Mouse (Mus musculus) kidney, adult 8-10 months (tissue): ENCODE results near the gene Hoxa5.

Experiments
- DNase-seq, 2 experiments: peaks; one replicate each; pipeline ENCODE4 v3.0.0; 2022

The Hoxa5 gene

GRCm38 (mm10) chr6:52239625-52240388, 35.4 kb upstream of the Hoxa5 start:
- DNase-seq: no peak

- DNase-seq: peak in 1 of 2 experiments; percentile 15
Measured at GRCm38 (mm10) chr6:52238976-52239375, 34.6 kb upstream of the Hoxa5 start.

GRCm38 (mm10) chr6:52238155-52238545, 33.8 kb upstream of the Hoxa5 start:
- peak in 1 of 2 experiments; percentile 30 for DNase-seq

- peak in 1 of 2 experiments; percentile 28 for DNase-seq
Measured at GRCm38 (mm10) chr6:52237346-52238154, 33.2 kb upstream of the Hoxa5 start.

DNA sequence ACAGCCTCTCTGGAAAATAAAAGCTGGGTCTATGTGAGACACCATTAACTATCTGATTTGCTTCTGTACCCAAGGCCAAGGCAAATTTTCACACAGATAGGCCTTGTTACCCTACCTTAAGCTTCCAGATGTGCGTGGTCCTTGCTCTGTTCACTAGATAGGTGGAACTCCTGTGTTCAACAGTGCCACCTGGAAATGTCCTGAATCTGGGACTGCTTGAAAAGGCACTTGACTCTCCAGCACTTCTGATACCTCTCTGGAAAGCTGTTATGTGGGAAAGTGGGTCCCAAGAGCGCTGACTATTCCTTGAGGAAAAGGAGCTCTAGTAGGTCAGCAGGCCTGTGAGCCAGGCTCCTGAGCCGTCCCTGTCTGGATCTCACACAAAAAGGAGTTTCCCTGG, 32.4 kb upstream of the Hoxa5 start:
- DNase-seq: peak in 1 of 2 experiments; percentile 14

DNA sequence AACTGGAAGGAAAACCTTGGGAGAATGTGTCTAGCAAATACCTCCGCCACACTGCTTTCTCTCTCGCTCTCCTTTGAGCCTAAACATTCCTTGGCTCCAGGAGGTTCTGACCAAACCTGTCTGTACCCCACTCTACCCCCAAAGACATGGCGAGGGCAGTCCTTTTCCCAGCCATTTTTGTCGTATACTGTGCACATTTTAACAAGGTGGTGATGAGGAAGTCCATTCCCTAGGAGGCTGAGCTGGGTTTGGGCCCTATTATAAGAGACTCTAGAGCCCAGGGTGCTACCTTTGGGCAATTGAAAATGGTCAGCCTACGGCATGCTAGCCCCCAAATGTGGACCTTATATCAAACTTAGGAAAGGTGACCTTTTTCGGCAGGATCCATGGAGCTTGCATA, 31.5 kb upstream of the Hoxa5 start:
- DNase-seq: no peak

DNA sequence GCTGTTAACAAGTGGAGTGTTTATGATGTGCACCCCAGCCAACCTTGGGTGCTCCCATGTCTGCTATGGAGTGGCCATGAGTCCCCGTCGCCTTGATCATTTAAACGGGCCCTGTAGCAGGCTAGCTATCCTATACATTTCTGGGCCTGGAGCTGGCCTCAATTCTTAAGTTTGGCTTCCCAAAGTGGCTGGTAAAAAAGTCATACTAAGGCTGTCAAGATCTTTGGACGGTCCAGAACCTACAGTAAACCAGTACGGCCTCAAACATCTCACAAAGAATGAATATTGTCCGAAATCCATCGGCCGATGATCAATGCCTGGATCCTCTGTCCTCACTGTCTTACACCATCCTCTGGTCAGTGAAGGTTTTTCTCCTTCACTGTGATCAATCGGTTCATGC, 30.9 kb upstream of the Hoxa5 start:
- no peak for DNase-seq

DNA sequence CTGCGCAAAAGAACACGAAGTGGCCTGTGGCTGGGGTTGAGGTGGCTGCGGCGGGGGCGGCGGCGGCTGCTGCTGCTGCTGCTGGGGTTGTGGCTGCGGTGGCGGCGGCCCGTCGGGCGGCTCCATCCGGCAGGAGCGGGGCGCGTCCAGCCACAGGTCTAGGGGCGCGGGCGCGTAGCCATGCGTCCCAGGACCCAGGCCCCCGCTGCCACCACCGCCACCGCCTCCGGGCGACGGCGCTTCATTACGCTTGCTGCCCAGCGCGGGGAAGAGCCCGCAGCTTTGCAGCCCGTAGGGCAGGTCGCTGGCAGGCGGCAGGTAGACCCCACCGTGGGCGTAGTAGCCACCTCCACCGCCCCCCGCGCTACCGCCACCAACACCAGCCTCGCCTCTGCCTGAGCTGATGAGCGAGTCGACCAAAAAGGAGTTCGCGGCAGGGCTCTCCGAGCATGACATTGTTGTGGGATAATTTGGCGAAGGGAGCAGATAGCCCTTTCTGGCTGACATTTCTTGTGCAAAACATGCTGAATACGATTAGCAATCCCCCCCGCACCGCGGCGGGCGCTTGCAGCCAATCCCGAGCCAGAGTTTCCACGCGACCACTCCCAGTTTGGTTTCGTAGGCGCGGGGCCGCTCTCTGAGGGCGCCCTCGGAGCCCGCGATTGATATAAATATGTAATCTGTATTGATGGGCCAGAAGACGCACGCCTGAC, 30.2 kb upstream of the Hoxa5 start:
- no peak for DNase-seq

- peak; percentile 88 to 90 for DNase-seq
Measured at GRCm38 (mm10) chr6:52233546-52234427, 29.4 kb upstream of the Hoxa5 start.

DNA sequence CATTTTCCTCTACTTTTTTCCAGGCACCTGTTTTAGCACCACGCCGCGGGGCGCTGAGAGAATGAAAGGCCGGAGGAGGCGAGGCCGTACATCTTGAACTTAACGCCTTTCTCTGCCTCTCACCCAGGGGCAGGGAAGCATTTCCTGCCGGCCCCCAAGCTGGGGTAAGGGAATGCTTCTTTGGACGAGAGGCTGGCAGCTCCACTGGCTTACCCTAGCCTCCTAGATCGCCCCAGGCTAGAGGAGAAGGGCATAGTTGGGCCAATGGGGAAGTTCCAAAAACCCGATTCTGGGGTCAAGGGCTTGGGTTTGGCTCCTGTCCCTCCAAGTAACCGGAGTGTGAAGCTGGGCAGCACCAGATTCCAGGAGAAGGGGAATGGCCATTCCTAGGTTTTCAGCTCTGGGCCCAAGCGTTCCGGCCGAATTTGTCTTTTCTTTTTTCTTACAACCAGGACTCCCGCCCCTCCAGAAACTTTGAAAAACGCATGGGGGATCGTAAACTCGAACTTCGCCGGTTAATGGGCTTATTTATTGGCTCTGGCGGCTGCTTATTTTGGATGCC, 28.7 kb upstream of the Hoxa5 start:
- DNase-seq: no peak

- DNase-seq: no peak
Measured at GRCm38 (mm10) chr6:52232568-52232965, 28.2 kb upstream of the Hoxa5 start.

- DNase-seq: peak in 1 of 2 experiments; percentile 67
Measured at GRCm38 (mm10) chr6:52231885-52232567, 27.6 kb upstream of the Hoxa5 start.

GRCm38 (mm10) chr6:52230516-52231165, 26.3 kb upstream of the Hoxa5 start, which contains the start of gene Hoxa9:
TSS of gene Hoxa9 (minus strand) at chr6:52231089.
- DNase-seq: peak in 1 of 2 experiments; percentile 54

GRCm38 (mm10) chr6:52229558-52230416, 25.4 kb upstream of the Hoxa5 start:
- DNase-seq: peak; percentile 83 to 86

DNA sequence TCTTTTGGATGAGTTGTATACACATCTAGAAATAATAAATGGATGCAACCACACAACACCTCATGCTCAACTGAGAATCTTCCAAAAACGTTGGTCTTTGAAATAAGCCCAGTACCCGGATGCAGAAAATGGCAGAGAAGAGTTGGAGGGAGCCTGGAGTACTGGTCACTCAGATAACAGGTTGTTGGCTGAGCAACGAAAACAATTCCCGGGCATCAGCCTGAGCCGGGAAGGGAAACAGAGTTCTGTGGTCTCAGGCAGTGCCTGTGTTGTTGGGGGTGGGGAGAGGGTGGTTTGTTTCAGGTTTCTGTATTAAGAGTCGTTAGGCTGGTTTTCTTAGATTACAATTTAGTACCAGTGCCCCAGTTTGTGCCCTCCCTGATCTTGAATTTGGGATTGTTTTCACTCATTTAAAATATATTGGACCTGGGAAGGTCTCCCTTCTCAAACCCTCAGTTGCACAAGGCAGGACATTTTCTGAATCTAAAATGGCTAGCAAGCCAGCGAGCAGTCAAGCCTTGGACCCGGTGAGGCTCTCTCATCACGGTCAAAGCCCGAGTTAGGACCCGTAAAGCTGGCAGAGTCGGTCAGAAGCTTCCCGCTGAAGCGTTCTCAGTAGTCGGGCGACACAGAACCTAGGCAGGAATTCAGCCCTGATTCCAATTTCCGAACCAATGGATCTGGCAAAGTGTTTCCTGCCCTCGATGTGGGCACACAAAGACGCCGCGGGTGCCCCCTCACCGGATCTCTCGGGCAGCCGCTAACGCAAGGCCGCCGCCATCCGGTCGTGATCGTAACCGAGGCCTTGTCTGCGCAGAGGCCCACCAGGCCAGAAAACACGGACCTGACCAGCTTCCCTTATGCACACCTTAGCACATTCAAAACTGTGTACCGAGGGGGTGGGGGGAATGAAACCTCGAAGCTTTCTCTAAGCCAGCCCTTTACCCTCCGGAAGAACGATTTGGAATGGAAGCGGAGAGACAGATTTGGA, 24.4 kb upstream of the Hoxa5 start:
- peak; percentile 15 to 60 for DNase-seq

GRCm38 (mm10) chr6:52227470-52228222, 23.3 kb upstream of the Hoxa5 start:
- DNase-seq: peak; percentile 46 to 51

GRCm38 (mm10) chr6:52226569-52227257, 22.3 kb upstream of the Hoxa5 start:
- DNase-seq: peak in 1 of 2 experiments; percentile 37
